Mouse (Mus musculus): ENCODE results near the gene Ooep.
"Not testable (repeated sequence)": the region's sequence is repeated elsewhere in the genome, so short reads cannot be mapped to it uniquely, and the experiment has no call there.

The Ooep gene

DNA sequence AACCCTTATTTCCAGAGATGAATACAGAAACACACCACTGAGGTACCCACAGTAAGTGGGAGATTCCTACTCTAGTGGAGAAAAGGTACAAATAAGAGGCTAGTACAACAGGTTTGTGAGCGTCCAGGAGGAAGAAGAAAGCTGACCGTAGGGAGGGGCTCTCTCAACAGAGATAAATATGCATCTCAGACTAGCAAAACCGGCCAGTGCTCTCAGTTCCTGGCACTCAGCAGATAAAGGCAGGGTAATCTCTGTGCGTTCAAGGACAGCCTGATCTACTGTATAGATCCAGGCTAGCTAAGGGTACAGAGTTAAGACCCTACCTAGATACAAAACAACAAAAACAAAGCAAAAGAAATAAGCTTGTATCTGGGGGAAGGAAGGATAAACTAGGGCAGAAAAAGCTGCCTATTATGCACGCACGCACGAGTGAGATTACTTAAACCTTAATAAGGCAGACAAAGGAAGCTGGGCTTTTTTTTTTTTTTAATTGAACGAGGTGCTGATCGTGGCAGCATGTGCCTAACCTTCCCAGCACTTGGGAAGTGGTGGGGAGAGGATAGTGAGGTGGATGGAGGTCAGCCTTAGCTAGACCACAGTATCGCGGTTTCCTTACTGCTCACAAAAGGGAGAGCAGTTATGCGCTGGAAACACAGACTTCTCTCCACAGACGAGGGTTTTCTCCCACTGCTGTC, 12.5 kb downstream of the Ooep start:
- no peak for DNase-seq

DNA sequence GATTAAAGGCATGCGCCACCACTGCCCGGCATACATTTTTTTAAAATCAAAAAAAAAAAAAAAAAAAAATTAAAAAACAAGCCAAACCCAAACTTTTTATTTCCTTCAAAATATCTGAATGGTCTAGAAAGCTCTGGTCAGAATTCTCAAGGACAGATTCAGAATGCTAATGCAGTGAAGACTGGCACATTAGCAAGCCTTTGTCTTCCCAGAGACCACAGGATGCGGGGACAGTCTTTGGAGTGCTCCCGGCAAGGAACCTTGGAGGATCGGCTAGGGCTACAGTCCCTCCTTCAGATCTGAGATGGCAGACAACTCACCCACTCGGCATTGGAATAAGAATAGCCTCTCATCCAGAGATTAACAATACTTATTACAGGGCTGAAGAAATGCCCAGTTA, 13.8 kb downstream of the Ooep start:
- no peak for DNase-seq

GRCm38 (mm10) chr9:78363374-78363773, 15.2 kb downstream of the Ooep start:
- DNase-seq: no peak

DNA sequence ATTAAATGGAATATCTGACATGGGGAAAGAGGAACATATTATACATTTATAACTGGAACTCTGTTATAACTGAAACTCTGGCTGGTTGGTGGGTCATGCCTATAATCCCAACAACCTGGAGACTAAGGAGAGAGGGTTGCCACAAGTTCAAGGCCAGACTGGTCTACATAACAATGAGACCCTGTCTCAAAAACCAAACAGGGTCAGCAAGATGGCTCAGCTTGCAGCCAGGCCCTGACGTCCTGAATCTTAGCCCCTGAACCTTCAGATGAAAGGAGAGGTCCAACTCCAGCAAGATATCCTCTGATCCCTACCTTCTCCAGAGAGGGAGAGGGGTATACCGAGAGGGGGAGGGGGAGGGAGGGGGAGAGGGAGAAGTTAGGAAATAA, 18.0 kb downstream of the Ooep start:
- no peak for DNase-seq

DNA sequence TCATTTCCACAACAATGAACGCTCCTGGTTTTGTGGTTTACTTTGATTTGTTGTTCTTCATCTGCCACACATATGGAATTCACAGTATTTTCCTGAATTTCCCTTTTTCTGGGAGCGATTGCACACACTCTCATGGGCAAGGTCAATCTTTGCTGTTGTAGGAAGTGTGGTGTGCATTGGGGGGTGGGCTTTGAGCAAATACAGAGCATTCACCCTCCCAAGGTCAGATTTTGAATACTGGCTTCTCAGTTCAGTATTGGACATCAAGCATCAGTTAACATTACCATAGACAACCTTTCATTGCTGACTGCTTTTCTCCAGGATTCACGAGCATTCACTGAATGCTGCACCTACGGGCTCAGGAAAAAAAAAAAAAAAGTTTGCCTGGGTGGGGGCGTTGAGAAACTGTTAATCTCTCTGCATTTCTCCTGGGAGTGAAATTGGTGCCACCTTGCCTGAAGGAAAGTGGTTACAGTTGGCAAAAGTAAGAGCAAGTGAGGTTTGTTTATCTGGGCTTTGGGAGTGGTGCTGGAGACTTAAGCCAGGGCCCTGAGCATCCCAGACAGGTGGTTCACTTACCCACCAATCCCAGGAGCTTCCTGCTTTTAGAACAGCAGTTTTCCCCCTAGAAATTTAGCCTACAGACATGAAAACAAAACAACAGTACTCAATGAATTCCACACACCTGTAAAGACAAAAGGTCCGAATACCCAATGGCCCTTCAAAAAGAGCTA, 18.6 kb downstream of the Ooep start:
- DNase-seq: no peak

GRCm38 (mm10) chr9:78358053-78358452, 20.5 kb downstream of the Ooep start:
- peak; percentile 83 for DNase-seq

- DNase-seq: no peak
Observed at GRCm38 (mm10) chr9:78355611-78356010, 22.9 kb downstream of the Ooep start, which contains the start of gene Gsta2. Gene Gsta2, minus strand, starts transcription at chr9:78355788.

GRCm38 (mm10) chr9:78354665-78355578, 23.6 kb downstream of the Ooep start:
- no peak for DNase-seq

- DNase-seq: no peak
Observed at GRCm38 (mm10) chr9:78351504-78352220, 26.9 kb downstream of the Ooep start.

DNA sequence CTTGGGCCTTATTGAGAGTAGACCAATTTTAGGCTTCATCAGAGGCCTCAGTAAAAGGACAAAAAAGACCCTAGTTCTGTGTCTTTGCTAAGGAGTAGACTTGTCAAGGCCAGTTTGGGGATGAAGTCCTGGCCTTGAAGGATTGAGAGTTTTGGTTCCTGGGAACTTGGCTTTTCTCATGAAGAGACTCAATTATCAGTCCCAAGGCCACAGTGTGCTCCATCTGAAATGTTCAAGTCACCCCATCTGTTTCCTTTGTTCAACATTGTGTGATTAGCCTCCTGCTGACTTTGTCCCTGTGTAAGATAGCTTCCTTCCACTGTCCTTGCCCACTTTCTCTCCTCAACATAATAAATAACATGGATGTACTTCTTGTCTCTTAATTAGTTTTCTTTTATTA, 28.5 kb downstream of the Ooep start:
- DNase-seq: not testable (repeated sequence)

GRCm38 (mm10) chr9:78349141-78349540, 29.4 kb downstream of the Ooep start:
- DNase-seq: not testable (repeated sequence)

DNA sequence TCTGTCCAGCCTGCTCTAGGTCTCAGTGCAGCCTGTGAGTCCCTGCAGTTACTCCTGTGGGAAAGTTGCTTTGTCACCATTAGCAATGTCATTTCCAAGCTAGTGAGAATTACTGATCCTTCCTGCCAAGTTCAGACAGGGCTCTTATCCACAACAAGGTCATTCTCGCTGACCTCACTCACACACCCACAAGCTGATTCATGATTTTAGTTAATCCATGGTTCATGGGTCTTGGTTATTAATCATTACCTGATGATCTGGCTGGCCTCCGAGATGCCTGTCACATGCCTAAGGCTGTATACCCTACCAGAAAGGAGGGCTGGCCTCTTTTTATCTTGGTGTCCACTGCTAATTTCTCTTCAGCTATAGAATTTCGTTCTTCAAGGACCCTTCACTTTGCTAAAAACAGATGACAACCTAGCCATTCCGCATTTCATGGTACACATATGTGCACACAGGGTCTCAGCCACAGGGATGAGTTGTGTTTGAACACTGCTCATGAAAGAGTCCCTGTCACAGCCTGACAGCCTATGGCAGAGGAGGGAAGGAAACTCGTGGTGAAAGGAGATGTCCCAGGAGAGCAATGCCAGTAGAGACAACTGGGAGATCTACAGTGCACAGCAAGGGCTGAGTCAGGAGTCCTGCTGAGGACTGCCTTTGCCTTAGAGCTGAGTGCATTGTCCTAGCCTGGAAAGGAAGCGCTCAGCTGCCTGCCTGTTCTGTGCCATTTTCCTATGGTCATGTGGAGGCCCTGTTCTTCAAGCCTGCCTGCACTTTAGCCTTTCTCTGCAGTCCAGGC, 30.1 kb downstream of the Ooep start:
- not testable (repeated sequence) for DNase-seq

- peak; percentile 21 for DNase-seq
Observed at GRCm38 (mm10) chr9:78347004-78347403, 31.5 kb downstream of the Ooep start.

DNA sequence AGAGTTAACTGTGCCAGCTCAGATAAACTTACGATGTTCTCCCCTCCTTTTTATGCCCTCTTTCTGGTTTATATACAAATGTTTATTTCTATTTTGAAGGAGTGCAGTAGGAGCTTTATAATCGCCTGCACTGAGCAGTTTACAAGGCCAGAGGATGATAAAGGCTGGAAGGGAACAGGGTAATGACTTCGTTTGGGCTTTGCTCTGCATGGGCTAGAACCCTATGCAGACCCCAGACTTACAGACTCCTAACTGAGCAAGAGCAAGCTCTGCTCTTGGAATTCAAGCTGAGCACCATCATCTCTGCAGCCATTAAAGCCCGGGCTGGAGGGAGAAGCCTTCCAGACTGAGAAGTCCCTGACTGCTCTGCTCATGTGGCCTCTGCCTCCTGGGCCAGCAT, 33.3 kb downstream of the Ooep start:
- DNase-seq: not testable (repeated sequence)

DNA sequence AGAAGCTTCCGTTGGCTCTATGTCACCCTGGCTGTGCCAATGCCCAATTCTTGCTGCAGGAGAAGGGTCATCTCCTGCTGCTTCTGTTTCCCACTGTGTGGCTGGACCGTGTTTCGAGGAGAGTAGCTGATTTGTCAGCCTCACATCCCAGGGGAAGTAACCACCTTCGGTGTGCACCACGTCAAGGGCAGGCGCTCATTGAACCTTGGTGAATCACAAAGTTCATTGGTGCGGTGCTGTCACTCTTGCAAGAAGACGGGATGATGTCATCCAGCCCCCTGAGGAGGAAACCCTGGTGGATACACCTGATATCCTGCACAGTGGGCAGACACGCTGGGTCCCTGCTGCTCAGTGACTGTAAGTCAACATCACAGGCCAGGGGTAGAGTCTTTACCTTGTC, 35.5 kb downstream of the Ooep start:
- not testable (repeated sequence) for DNase-seq

GRCm38 (mm10) chr9:78342494-78342893, 36.0 kb downstream of the Ooep start:
- DNase-seq: not testable (repeated sequence)

DNA sequence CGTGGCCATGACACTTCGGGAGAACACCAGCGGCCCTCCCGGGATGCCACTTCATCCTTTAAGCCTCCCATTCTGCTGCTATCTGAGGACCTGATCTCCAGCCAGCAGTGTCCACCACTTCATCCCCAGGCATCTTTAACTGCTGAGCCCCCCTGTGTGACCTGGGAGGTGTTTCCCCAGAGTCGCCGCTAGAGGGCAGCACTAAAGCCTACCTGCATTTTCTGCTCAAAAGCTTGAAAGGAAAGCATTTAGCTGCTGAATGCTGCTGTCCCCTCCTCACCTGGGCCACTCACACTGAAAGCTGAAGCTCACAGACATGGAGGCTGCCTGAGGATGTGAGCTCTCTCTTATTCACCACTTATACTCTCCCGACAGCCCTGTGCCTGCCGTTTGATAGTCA, 38.2 kb downstream of the Ooep start:
- peak; percentile 21 for DNase-seq

GRCm38 (mm10) chr9:78337050-78337449, 41.5 kb downstream of the Ooep start:
- DNase-seq: not testable (repeated sequence)

DNA sequence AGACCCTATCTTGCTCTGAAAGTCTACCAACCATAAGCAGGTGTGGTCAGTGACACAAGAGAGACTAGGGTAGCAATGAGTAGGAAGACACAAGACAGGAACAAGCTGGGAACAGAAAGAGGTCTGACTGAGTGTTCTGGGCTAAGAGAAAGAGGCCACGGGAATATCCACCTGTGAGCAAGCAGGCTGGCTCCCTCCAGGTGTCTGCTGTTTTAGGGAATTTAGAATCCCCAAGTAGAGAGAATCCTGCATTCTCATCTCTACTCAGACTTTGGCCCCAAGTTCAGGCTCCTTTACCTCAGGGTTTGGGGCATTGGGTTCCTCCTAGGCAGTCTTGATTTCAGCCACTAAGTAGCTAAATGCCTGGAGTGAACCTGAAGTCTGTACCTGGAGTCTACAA, 51.2 kb downstream of the Ooep start, which contains the start of gene Omt2b:
Gene Omt2b (plus strand): TSS at position 301 of the 400 bp plus-strand sequence.
- not testable (repeated sequence) for DNase-seq

All from lung, postnatal 36 days (tissue).